Mouse (Mus musculus) embryo, embryonic 9.5 days (tissue): ENCODE measurements around the gene Sorl1.
"Not testable (repeated sequence)": the region's sequence is repeated elsewhere in the genome, so short reads cannot be mapped to it uniquely, and the experiment has no call there.

Experiments used
- DNase-seq: peaks from one replicate; pipeline ENCODE4 v3.0.0-alpha.2; 2017; ENCODE audit errors: extremely low spot score

Gene Sorl1

GRCm38 (mm10) chr9:42094028-42094551, 30.0 kb downstream of the Sorl1 start:
- no peak for DNase-seq

- no peak for DNase-seq
Observed at GRCm38 (mm10) chr9:42092749-42093148, 31.3 kb downstream of the Sorl1 start.

- DNase-seq: no peak
Observed at GRCm38 (mm10) chr9:42091561-42091960, 32.5 kb downstream of the Sorl1 start.

GRCm38 (mm10) chr9:42087921-42088320, 36.2 kb downstream of the Sorl1 start:
- DNase-seq: no peak

GRCm38 (mm10) chr9:42085970-42086369, 38.1 kb downstream of the Sorl1 start:
- DNase-seq: no peak

- DNase-seq: no peak
Observed at GRCm38 (mm10) chr9:42083661-42084067, 40.4 kb downstream of the Sorl1 start.

- DNase-seq: no peak
Observed at GRCm38 (mm10) chr9:42081681-42082530, 42.2 kb downstream of the Sorl1 start.

- no peak for DNase-seq
Observed at GRCm38 (mm10) chr9:42080671-42081070, 43.4 kb downstream of the Sorl1 start.

- DNase-seq: no peak
Observed at GRCm38 (mm10) chr9:42077112-42077845, 46.8 kb downstream of the Sorl1 start.

- DNase-seq: no peak
Observed at GRCm38 (mm10) chr9:42076256-42076849, 47.7 kb downstream of the Sorl1 start.

- DNase-seq: no peak
Observed at GRCm38 (mm10) chr9:42075241-42075640, 48.9 kb downstream of the Sorl1 start.

GRCm38 (mm10) chr9:42072010-42072409, 52.1 kb downstream of the Sorl1 start:
- no peak for DNase-seq

- DNase-seq: no peak
Observed at GRCm38 (mm10) chr9:42070856-42071255, 53.2 kb downstream of the Sorl1 start.

GRCm38 (mm10) chr9:42069471-42069870, 54.6 kb downstream of the Sorl1 start:
- DNase-seq: no peak

GRCm38 (mm10) chr9:42067950-42068349, 56.1 kb downstream of the Sorl1 start:
- DNase-seq: no peak

GRCm38 (mm10) chr9:42065756-42066155, 58.3 kb downstream of the Sorl1 start:
- DNase-seq: no peak

- no peak for DNase-seq
Observed at GRCm38 (mm10) chr9:42063391-42063790, 60.7 kb downstream of the Sorl1 start.

GRCm38 (mm10) chr9:42062269-42062668, 61.8 kb downstream of the Sorl1 start:
- DNase-seq: no peak

GRCm38 (mm10) chr9:42059006-42059405, 65.1 kb downstream of the Sorl1 start:
- not testable (repeated sequence) for DNase-seq

GRCm38 (mm10) chr9:42056591-42056990, 67.5 kb downstream of the Sorl1 start:
- DNase-seq: no peak

- DNase-seq: no peak
Observed at GRCm38 (mm10) chr9:42055378-42055777, 68.7 kb downstream of the Sorl1 start.
